Mouse (Mus musculus) neutrophil, adult 59 days (primary cell): Measurements from ENCODE around the gene Olfr1303. TPM values are rescaled to one million over a fixed set of nuclear protein-coding genes. Genes with fewer than 3 reads are reported as not detected.

Experiments
- total RNA-seq, 2 experiments: library from RNA; stranded (reverse); gene quantifications; 1 replicate in 1 of 2; 2 replicates in 1 of 2; pipeline ENCODE4 v1.2.4; 2023

Gene Olfr1303
- not detected for total RNA-seq

GRCm38 (mm10) chr2:111820240-111820639 lies at the start of gene Olfr1303:
Gene Olfr1303, minus strand, starts transcription at chr2:111820340.

DNA sequence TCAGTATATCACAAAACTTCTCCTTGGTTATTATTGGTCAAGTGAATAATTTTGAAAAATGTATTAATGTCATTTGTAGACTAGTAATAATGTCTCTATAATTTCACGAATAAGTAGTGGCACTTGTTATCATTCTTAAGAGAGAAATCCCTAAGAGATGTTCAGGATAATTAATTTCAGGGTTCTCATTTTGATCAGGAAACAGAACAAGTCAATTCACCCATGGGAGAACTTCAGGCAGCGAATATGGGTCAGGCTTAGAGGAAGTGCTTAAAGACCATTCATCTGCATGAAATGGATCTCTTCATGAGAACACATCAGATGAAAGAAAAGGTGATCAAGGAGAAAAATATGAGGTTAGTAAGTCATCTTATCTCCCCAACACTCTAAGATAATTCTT lies 43.0 kb downstream of the Olfr1303 start, which contains the start of gene Olfr1302:
TSS of gene Olfr1302 (plus strand) at position 301 of the 400 bp plus-strand sequence.

Other genes with a start within 250 kb of the Olfr1303 start
- not detected for gene Olfr1297, start 193.8 kb downstream of the Olfr1303 start, total RNA-seq
- not detected for gene Olfr1298, start 171.1 kb downstream of the Olfr1303 start, total RNA-seq
- not detected for gene Olfr1299, start 158.9 kb downstream of the Olfr1303 start, total RNA-seq
- not detected for gene Olfr1301, start 69.3 kb downstream of the Olfr1303 start, total RNA-seq
- gene Olfr1302, start 42.9 kb downstream of the Olfr1303 start, total RNA-seq, result not detected
- gene Olfr1305, start 56.8 kb upstream of the Olfr1303 start, total RNA-seq, result not detected
- gene Olfr1306, start 95.9 kb upstream of the Olfr1303 start, total RNA-seq, result not detected
- gene Olfr1307, start 129.1 kb upstream of the Olfr1303 start, total RNA-seq, result under 1 TPM; 0.02 TPM
- not detected for gene Olfr1308, start 144.6 kb upstream of the Olfr1303 start, total RNA-seq
- not detected for gene Olfr1309, start 169.9 kb upstream of the Olfr1303 start, total RNA-seq
- not detected for gene Olfr1310, start 192.4 kb upstream of the Olfr1303 start, total RNA-seq
- not detected for gene Olfr1311, start 204.1 kb upstream of the Olfr1303 start, total RNA-seq
- not detected for gene Olfr1312, start 229.9 kb upstream of the Olfr1303 start, total RNA-seq